Mouse (Mus musculus): Measurements from ENCODE around the gene Cep112. TPM values are rescaled to one million over a fixed set of nuclear protein-coding genes. Genes with fewer than 3 reads are reported as not detected.
A peak's percentile ranks its signal among the peaks of the same experiment; 100 is the strongest.

Gene Cep112
- polyA plus RNA-seq (2016; fragmentation: Nextera tagmentation; extraction: Ambion mirVana): 12.0 and 14.7 TPM in 2 replicates

DNA sequence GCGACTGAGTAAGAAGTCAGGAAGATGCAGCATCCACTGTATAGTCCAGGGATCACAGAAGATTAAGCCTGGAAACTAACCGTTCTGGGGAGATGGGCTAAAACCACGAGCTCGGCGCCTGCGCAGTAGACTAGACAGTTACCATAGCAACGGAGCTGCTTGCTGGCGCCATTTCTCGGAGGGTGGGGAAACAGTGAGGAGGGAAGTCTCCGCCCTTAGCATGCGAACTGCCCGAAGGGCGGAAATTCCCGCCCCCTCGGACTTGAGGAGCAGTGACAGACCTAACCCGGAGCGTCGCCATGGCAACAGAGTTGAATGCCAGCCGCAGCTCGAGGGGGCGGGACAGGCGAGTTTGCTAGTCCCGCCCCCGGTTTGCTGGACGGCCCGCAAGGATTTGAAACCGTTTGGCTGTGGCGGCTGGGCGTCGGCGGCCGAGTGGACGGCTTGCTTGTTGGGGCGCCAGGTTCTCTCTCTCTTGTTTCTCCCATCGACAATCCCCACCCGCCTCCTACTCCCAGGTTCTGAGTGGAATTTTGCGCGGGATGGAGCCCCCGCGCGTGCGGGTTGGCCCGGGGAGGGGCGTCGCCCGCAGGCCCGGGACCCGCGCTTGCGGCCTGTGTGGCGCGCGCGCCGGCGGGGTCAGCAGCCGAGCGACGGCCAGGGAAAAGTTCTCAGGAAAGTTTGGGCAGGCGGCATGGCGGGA, at the start of gene Cep112:
Cep112 (plus strand) TSS at position 304 of the 703 bp plus-strand sequence.
- no peaks in the 10 kb centered on the region for H3K36me3 ChIP-seq (replicated peaks)
- peak within 1 kb of the TSS; percentile 94 for H3K27ac ChIP-seq

DNA sequence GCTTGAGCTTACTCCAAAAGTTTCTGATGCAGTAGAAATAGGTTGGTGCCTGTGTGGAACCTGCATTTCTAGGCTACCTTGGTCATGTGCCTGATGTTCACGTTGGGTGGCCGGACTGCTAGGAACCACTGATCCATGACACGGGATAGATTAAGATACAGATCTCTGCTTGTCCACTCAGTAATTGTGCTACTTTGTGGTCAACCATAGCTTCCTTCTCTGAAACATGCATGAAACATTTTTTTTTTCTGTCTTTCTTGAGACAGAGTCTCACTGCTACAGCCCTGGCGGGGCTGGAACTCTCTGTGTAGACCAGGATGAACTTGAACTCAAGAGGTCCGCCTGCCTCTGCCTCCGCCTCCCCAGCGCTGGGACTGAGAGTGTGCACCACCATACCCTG, 48.2 kb upstream of the Cep112 start:
- WGBS: 95% methylated on average over 7 of the region's 7 CpGs
- H3K36me3 ChIP-seq (replicated peaks): no peaks in the 10 kb centered on the region
- no peak overlapping the region for H3K4me3 ChIP-seq

More for the DNA sequence above, at the start of gene Cep112:
- peak within 1 kb of the TSS; percentile 75 for H3K4me3 ChIP-seq
- peaks cover 48% of the 10 kb centered on the region for H3K4me1 ChIP-seq
- under 1% methylated on average over 61 of the region's 61 CpGs for WGBS
- no peaks in the 10 kb centered on the region for H3K9me3 ChIP-seq
- H3K27me3 ChIP-seq (ENCODE audit: poor library complexity, severe bottlenecking): peaks cover 26% of the 10 kb centered on the region
- DNase-seq (ENCODE audit: extremely low spot score, low spot score): peak; percentile 97

DNA sequence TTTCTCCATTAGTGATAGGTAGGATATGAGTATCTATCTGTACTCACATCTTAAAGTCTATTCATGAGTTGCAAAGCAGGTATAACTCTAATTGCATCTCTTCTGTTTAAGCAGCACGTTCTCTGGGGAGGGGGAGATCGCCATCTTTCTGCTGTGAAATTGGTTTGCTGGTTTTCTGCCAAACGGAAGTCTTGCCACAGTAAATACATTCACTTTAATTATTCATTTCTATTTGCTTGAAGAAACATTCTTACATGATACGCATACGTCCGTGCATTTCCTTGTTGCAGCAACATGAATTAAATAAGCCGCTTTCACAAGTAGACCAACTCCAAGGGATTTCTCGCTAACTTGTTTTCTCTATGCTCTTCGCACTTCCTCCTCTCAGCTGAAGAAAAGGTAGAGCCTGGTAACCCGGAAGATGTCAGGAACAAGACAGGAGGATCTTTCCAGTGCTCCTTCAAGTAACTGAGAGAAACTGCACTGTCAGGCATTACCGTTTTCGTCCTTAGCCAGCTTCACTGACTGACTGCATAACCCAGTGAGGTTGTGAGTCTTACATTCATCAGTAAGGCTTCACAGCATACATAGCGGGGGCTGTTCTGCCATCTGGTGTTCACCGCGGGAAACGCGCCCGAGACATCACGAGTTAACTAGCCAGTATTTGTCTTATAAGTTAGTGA, 47.2 kb upstream of the Cep112 start:
- Histone ChIP-seq H3K4me3 (no peak overlapping the region), H3K27ac (no peak overlapping the region), H3K27me3 (ENCODE audit: poor library complexity, severe bottlenecking) (no peaks in the 10 kb centered on the region), H3K9me3 (no peaks in the 10 kb centered on the region), H3K36me3 (replicated peaks) (no peaks in the 10 kb centered on the region), H3K4me1 (peaks cover 5% of the 10 kb centered on the region; the same call in 1 of the 2 replicates)
- peak; percentile 78 for DNase-seq (ENCODE audit: extremely low spot score, low spot score)
- 43% methylated on average over 19 of the region's 19 CpGs for WGBS

More for the DNA sequence above, 48.2 kb upstream of the Cep112 start:
- no peak for DNase-seq (ENCODE audit: extremely low spot score, low spot score)
- peaks cover 5% of the 10 kb centered on the region; the same call in 1 of the 2 replicates for H3K4me1 ChIP-seq
- H3K27me3 ChIP-seq (ENCODE audit: poor library complexity, severe bottlenecking): no peaks in the 10 kb centered on the region
- H3K27ac ChIP-seq: no peak overlapping the region
- H3K9me3 ChIP-seq: no peaks in the 10 kb centered on the region

DNA sequence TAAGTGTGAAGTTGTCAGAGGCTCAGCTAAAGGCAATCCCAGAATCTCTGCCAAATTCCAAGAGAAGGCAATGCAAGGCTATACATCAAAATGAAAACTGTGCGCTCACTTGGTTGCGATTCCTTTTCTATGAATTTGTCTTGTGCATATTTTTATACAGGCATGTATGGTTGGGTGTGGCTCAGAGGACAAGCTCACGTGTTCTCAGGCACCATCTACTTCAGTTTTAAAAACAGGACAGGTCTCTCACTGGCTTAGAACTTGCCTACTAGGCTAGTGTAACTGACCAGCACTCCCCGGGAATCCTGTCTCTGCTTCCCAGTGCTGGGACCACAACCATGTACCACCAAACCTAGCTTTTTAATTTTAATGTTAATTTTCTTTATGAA, 46.6 kb upstream of the Cep112 start:
- WGBS: 79% methylated on average over 4 of the region's 4 CpGs
- DNase-seq (ENCODE audit: extremely low spot score, low spot score): no peak
- Histone ChIP-seq H3K4me1 (peaks cover 5% of the 10 kb centered on the region; the same call in 1 of the 2 replicates), H3K4me3 (no peak overlapping the region), H3K27me3 (ENCODE audit: poor library complexity, severe bottlenecking) (no peaks in the 10 kb centered on the region), H3K9me3 (no peaks in the 10 kb centered on the region), H3K36me3 (replicated peaks) (no peaks in the 10 kb centered on the region), H3K27ac (no peak overlapping the region)

- DNase-seq (ENCODE audit: extremely low spot score, low spot score): no peak
- H3K9me3 ChIP-seq: no peaks in the 10 kb centered on the region
- H3K36me3 ChIP-seq (replicated peaks): no peaks in the 10 kb centered on the region
- H3K27me3 ChIP-seq (ENCODE audit: poor library complexity, severe bottlenecking): no peaks in the 10 kb centered on the region
- H3K4me3 ChIP-seq: no peak overlapping the region
- WGBS: 83% methylated on average over 3 of the region's 3 CpGs
- H3K4me1 ChIP-seq: peaks cover 10% of the 10 kb centered on the region
- no peak overlapping the region for H3K27ac ChIP-seq
Observed at GRCm38 (mm10) chr11:108382664-108383063, 42.3 kb upstream of the Cep112 start.

DNA sequence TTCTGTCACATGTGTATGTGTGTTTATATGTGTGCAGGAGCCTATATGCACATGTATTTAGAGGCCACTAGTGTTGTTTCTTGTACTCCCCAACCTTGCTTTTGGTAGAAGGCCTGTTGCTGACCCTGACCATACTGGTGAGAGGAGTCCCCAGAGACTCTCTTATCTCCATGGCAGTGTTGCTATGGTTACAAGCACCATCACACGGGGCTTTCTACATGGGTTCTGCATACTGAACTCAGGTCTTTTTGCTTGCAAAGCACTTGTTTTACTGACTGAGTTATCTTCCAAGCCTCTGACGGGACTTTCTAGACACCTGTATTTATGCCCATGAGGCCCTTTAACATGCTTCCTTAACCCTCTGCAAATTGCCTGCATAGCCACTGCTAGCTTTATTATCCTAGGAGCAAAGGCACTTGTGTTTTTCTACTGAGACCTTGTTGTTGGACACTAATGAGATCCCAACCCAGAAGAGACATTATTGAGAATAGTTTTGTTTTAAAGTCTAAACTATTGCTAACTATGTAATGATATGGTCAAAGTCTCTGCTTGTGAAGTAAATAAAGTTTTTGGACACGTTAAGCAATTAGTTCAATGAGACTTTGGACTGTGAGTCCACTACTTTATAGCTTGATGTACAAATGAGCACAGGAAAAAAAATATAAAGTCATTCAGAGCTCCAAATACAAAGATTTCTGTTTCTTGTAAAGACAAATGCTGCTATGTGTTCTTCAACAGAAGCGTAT, 39.9 kb upstream of the Cep112 start:
- Histone ChIP-seq H3K27ac (no peak overlapping the region), H3K27me3 (ENCODE audit: poor library complexity, severe bottlenecking) (no peaks in the 10 kb centered on the region), H3K4me1 (peaks cover 5% of the 10 kb centered on the region), H3K9me3 (no peaks in the 10 kb centered on the region), H3K4me3 (no peak overlapping the region), H3K36me3 (replicated peaks) (no peaks in the 10 kb centered on the region)
- DNase-seq (ENCODE audit: extremely low spot score, low spot score): no peak
- WGBS: 71% methylated on average over 4 of the region's 4 CpGs

DNA sequence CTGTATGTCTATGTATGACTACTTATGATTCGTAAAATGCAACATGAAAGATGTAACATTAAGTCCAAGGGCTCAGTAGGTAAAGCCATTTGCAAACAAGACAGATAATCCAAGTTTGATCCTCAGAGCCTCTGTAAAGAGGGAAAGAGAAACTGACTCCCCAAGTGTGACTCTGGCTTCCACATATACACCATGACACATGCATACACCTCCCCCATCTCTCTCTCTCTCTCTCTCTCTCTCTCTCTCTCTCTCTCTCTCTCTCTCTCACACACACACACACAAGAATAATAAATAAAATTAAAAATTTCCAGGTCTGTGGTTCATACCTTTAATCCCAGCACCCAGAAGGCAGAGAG, 39.3 kb upstream of the Cep112 start:
- no peaks in the 10 kb centered on the region for H3K36me3 ChIP-seq (replicated peaks)
- peaks cover 5% of the 10 kb centered on the region for H3K4me1 ChIP-seq
- no peak for DNase-seq (ENCODE audit: extremely low spot score, low spot score)

DNA sequence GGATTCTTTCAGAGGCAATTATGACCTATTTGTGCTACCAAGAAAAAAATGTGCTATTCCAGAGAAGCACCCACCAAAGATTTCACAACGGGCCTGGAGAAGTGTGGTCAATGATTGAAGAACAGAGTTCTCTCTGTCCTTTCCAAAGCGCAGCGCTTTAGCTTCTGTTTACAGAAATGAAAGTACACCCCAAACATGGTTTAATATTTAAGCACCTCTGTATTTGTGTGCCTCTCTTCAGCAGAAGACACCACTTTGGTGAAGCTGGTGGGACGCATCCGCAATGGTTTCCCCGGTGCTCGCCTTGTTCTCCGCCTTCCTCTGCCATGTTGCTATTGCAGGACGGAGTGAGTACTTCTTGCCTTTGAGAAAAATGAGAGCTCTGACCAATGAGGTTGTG, 29.9 kb upstream of the Cep112 start:
- H3K36me3 ChIP-seq (replicated peaks): no peaks in the 10 kb centered on the region
- H3K4me1 ChIP-seq: no peaks in the 10 kb centered on the region
- no peaks in the 10 kb centered on the region for H3K27me3 ChIP-seq (ENCODE audit: poor library complexity, severe bottlenecking)
- H3K9me3 ChIP-seq: no peaks in the 10 kb centered on the region
- 95% methylated on average over 9 of the region's 9 CpGs for WGBS
- no peak overlapping the region for H3K4me3 ChIP-seq
- DNase-seq (ENCODE audit: extremely low spot score, low spot score): no peak
- H3K27ac ChIP-seq: no peak overlapping the region

More for the DNA sequence above, 39.3 kb upstream of the Cep112 start:
- Histone ChIP-seq H3K27me3 (ENCODE audit: poor library complexity, severe bottlenecking) (no peaks in the 10 kb centered on the region), H3K9me3 (no peaks in the 10 kb centered on the region), H3K4me3 (no peak overlapping the region), H3K27ac (no peak overlapping the region)
- WGBS: 91% methylated on average over 1 of the region's 1 CpGs

- WGBS: 93% methylated on average over 7 of the region's 7 CpGs
- no peak for DNase-seq (ENCODE audit: extremely low spot score, low spot score)
- Histone ChIP-seq H3K4me1 (no peaks in the 10 kb centered on the region), H3K36me3 (replicated peaks) (no peaks in the 10 kb centered on the region), H3K27ac (no peak overlapping the region), H3K4me3 (no peak overlapping the region), H3K9me3 (no peaks in the 10 kb centered on the region), H3K27me3 (ENCODE audit: poor library complexity, severe bottlenecking) (no peaks in the 10 kb centered on the region)
Observed at GRCm38 (mm10) chr11:108396076-108396829, 28.7 kb upstream of the Cep112 start.

- no peak for DNase-seq (ENCODE audit: extremely low spot score, low spot score)
- Histone ChIP-seq H3K4me1 (peaks cover 7% of the 10 kb centered on the region; the same call in 1 of the 2 replicates), H3K36me3 (replicated peaks) (no peaks in the 10 kb centered on the region), H3K27ac (no peak overlapping the region), H3K27me3 (ENCODE audit: poor library complexity, severe bottlenecking) (no peaks in the 10 kb centered on the region), H3K9me3 (no peaks in the 10 kb centered on the region), H3K4me3 (no peak overlapping the region)
- 80% methylated on average over 8 of the region's 9 CpGs for WGBS
Observed at GRCm38 (mm10) chr11:108409876-108410644, 14.9 kb upstream of the Cep112 start.

DNA sequence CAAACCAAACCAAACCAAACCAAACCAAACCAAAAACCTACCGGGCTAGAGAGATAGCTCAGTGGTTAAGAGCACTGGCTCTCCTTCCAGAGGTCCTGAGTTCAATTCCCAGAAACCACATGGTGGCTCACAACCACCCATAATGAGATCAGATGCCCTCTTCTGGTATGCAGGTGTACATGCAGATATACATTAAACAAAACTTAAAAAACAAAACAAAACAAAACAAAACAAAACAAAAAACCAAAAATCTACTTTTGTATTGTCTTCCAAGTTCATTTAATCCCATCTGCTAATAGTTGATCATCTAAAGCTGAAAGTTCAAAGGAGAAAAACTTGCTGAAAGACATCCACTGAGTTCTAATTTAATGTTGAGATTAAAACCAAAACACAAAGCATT, 8.6 kb upstream of the Cep112 start:
- H3K27me3 ChIP-seq (ENCODE audit: poor library complexity, severe bottlenecking): peaks cover 2% of the 10 kb centered on the region; the same call in 1 of the 2 replicates
- no peaks in the 10 kb centered on the region for H3K36me3 ChIP-seq (replicated peaks)
- H3K9me3 ChIP-seq: no peaks in the 10 kb centered on the region
- H3K27ac ChIP-seq: no peak overlapping the region
- no peak overlapping the region for H3K4me3 ChIP-seq
- no peak for DNase-seq (ENCODE audit: extremely low spot score, low spot score)
- 91% methylated on average over 1 of the region's 1 CpGs for WGBS
- 0 out of 2 replicates have a peak, but pooled peaks cover 3% of the 10 kb centered on the region for H3K4me1 ChIP-seq

- Histone ChIP-seq H3K9me3 (no peaks in the 10 kb centered on the region), H3K36me3 (replicated peaks) (no peaks in the 10 kb centered on the region), H3K27ac (no peak overlapping the region), H3K4me3 (no peak overlapping the region), H3K27me3 (ENCODE audit: poor library complexity, severe bottlenecking) (peaks cover 23% of the 10 kb centered on the region), H3K4me1 (peaks cover 15% of the 10 kb centered on the region)
- 61% methylated on average over 1 of the region's 1 CpGs for WGBS
- no peak for DNase-seq (ENCODE audit: extremely low spot score, low spot score)
Observed at GRCm38 (mm10) chr11:108418540-108418939, 6.5 kb upstream of the Cep112 start.
